Mouse (Mus musculus) adrenal gland, adult 10 weeks (tissue): Measurements from ENCODE around the gene Mmp28. TPM values are rescaled to one million over a fixed set of nuclear protein-coding genes. Genes with fewer than 3 reads are reported as not detected.

ENCODE experiments used
- polyA plus RNA-seq: library from polyadenylated mRNA; stranded (reverse); fragments of 350-450 nt; fragmentation: Illumina TruSeq; extraction: RNeasy Lipid Tissue Mini Kit (QIAGEN cat#74804); gene quantifications from one replicate; pipeline ENCODE4 v1.2.3, GENCODE M21; 2014; ENCODE audit warnings: low read depth, low replicate concordance

The Mmp28 gene
- 2.9 TPM for polyA plus RNA-seq

DNA sequence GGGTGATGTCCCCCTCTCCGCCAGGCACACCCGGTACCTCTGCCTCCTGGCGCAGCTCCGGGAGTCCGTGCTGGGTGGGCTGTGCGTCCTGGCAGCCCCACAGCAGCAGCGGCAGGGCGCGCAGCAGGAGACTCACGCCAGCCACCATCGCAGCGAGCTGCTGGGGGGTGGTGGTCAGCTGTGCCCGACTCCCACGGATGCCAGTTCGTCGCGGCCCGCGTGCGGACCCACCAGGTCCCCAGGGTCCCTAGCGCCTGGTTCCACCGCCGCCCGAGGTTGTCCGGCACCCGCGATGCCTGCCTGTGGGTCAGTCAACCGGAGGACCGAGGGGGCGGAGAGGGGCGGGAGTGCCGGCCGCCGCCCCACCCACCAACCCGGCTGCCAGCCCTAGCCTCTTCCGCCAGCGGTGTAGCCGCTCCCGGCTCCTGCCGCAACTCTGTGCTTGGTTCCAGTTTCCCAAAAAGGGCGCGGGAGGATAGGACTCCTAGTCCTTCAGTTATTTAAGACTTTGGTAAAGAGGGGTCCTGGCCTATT lies at the start of gene Mmp28:
Mmp28 (minus strand) TSS at position 361 of the 534 bp plus-strand sequence.

DNA sequence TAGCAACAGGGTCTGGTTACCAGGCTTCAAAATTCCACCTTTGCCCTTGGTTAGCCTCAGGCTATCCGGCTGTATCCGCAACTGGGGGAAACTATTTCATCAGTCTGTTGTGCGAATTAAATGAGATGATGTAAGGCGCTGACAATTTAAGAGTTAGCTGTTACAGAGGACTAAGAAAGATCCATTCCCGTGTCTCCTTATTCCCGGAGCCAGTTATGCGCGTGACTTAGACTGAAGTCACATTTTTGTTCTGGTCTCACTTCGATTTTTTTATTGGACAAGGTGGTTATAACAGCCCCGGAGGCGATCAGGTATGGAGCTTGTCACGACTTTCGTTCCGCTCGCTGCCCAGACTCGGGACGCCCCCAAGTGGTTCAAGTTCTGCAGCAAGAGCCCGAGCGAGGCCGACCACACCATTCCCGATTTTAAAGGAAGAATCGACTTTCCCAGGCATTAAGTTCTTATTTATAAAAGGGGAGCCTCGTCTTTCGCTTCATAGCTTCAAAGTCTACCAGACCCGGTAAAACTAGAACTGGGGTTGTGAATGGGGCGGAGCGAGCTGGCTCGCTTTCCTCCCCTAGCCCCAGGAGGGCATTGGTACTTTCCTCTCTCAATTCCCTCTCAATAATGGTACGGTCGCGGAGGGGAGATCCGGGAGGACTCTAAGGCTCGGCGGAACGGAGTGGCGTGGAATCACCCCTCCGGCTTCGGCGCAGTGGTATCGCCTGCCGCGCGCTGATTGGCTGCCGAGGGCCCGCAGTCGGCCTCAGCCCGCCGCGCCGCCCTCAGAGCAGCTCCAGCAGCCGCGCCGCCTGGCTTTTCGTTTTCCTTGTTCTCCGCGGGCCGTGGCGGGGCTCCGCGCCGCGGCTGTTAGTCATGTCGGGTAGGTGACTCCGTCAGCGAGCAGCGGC lies 9.7 kb upstream of the Mmp28 start, which contains the start of gene Taf15:
Taf15 (plus strand) TSS at position 763 of the 911 bp plus-strand sequence.

GRCm38 (mm10) chr11:83437377-83437776 lies 25.5 kb downstream of the Mmp28 start, which contains the start of gene 1700020L24Rik:
Gene 1700020L24Rik (plus strand): TSS chr11:83437677.

DNA sequence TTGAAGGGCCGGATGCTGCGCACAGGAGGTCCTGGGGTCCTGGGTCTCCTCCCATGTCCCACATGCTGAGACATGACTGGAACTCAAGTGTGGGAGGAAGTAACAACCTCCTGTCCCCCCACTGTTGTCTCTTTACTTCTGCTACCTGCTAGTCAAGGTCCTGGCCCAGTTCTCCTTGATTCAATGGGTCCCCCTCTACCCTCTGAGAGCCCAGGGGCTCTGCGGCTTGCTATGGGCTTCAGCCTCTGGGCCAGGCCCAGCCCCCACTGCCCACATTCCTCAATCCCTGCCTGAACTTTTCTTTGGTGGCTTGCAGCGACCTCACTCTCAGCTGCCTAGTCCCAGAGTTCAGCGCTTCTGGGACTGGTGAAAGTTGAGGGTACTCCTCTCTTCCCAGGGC lies 33.5 kb downstream of the Mmp28 start, which contains the start of gene Gas2l2:
Gas2l2 (minus strand) TSS at position 101 of the 400 bp plus-strand sequence.

GRCm38 (mm10) chr11:83409087-83409754 lies 53.6 kb downstream of the Mmp28 start, which contains the start of gene Rasl10b:
Gene Rasl10b (plus strand): TSS chr11:83409137.

Other genes with a start within 250 kb of the Mmp28 start
- gene Slfn14, start 176.3 kb downstream of the Mmp28 start, polyA plus RNA-seq, result not detected
- 55.1 TPM for gene Ap2b1, start 164.0 kb downstream of the Mmp28 start, polyA plus RNA-seq
- 33.0 TPM for gene Pex12, start 160.5 kb downstream of the Mmp28 start, polyA plus RNA-seq
- 1.2 TPM for gene Rasl10b, start 53.9 kb downstream of the Mmp28 start, polyA plus RNA-seq
- gene Gas2l2, start 33.6 kb downstream of the Mmp28 start, polyA plus RNA-seq, result not detected
- gene 1700020L24Rik, start 25.4 kb downstream of the Mmp28 start, polyA plus RNA-seq, result not detected
- 193 TPM for gene Taf15, start 10.0 kb upstream of the Mmp28 start, polyA plus RNA-seq
- not detected for gene Heatr9, start 59.1 kb upstream of the Mmp28 start, polyA plus RNA-seq
- gene Ccl5, start 67.4 kb upstream of the Mmp28 start, polyA plus RNA-seq, result not detected
- 10.3 TPM for gene Ccl9, start 115.6 kb upstream of the Mmp28 start, polyA plus RNA-seq
- gene Ccl6, start 130.0 kb upstream of the Mmp28 start, polyA plus RNA-seq, result 28.9 TPM
- not detected for gene Rpl9-ps1, start 182.6 kb upstream of the Mmp28 start, polyA plus RNA-seq
- gene Ccl3, start 186.3 kb upstream of the Mmp28 start, polyA plus RNA-seq, result 1.5 TPM
- gene Ccl4, start 199.5 kb upstream of the Mmp28 start, polyA plus RNA-seq, result not detected
- 8.0 TPM for gene Wfdc17, start 240.9 kb upstream of the Mmp28 start, polyA plus RNA-seq
- not detected for gene Wfdc18, start 245.9 kb upstream of the Mmp28 start, polyA plus RNA-seq